Mouse (Mus musculus): ENCODE data around the gene Vps13d. TPM values are rescaled to one million over a fixed set of nuclear protein-coding genes. Genes with fewer than 3 reads are reported as not detected.

Gene Vps13d
- 8.8 and 9.6 TPM in 2 replicates for polyA plus RNA-seq (2015; fragmentation: Nextera tagmentation; extraction: Ambion mirVana)

DNA sequence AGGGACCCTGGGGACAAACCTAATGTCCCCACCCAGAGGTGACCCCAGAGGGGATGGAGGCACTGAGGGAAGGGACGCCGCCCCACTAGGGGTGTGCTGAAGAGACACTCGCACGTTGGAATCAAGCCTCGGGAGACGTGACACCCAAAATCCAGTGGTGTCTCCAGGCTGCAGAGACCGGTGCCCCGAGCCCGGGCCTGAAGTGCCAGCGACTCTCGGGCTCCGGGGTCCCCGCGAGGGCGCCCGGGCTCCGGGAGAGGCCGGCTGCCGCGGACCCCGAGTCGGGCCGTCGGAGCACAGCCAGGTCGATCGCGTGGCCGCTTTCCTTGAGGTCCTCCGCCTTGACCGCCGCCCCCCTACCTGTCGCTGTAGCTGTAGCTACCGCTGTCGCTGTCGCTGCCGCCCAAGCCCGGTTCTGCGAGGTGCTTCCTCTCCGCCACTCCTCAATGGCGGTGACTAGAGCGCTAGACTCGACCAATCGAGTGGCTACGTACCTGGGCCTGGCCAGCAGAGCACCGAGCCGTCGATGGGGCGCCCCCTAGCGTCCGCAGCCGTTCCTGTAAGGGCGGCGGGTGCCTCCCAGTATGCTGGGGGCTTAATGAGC is at the start of gene Vps13d:
Gene Vps13d, minus strand, starts transcription at position 447 of the 604 bp plus-strand sequence.
- Histone ChIP-seq H3K4me3 (replicated peaks) (peak within 1 kb of the TSS; percentile 91), H3K9ac (peak within 1 kb of the TSS; percentile 81), H3K4me1 (peaks cover 8% of the 10 kb centered on the region), H3K4me2 (peak within 1 kb of the TSS; percentile 83), H3K27me3 (replicated peaks) (no peaks in the 10 kb centered on the region), H3K36me3 (peaks cover 3% of the 10 kb centered on the region; the same call in 1 of the 2 replicates), H3K27ac (peak within 1 kb of the TSS; percentile 69), H3K9me3 (no peaks in the 10 kb centered on the region)
- under 1% methylated on average over 52 of the region's 53 CpGs for WGBS
- ATAC-seq (ENCODE audit: insufficient read depth, low FRiP score, low read depth) = peak; percentile 90

- 60% methylated on average over 1 of the region's 1 CpGs for WGBS
- ATAC-seq (ENCODE audit: insufficient read depth, low FRiP score, low read depth) = no peak
- Histone ChIP-seq H3K4me3 (replicated peaks) (no peak overlapping the region), H3K27ac (no peak overlapping the region), H3K4me1 (peaks cover 7% of the 10 kb centered on the region; the same call in 1 of the 2 replicates), H3K36me3 (no peaks in the 10 kb centered on the region), H3K27me3 (replicated peaks) (peaks cover 10% of the 10 kb centered on the region; the same call in 1 of the 2 replicates), H3K9ac (no peak overlapping the region), H3K9me3 (no peaks in the 10 kb centered on the region), H3K4me2 (no peak overlapping the region)
Observed at GRCm38 (mm10) chr4:145242719-145243350, 48.0 kb upstream of the Vps13d start.

- Histone ChIP-seq H3K36me3 (no peaks in the 10 kb centered on the region), H3K27ac (no peak overlapping the region), H3K9me3 (no peaks in the 10 kb centered on the region), H3K4me3 (replicated peaks) (no peak overlapping the region), H3K4me2 (no peak overlapping the region), H3K4me1 (no peaks in the 10 kb centered on the region), H3K27me3 (replicated peaks) (peaks cover 7% of the 10 kb centered on the region; the same call in 1 of the 2 replicates), H3K9ac (no peak overlapping the region)
- no peak for ATAC-seq (ENCODE audit: insufficient read depth, low FRiP score, low read depth)
- WGBS = 74% methylated on average over 4 of the region's 4 CpGs
Observed at GRCm38 (mm10) chr4:145240723-145241231, 46.0 kb upstream of the Vps13d start.

DNA sequence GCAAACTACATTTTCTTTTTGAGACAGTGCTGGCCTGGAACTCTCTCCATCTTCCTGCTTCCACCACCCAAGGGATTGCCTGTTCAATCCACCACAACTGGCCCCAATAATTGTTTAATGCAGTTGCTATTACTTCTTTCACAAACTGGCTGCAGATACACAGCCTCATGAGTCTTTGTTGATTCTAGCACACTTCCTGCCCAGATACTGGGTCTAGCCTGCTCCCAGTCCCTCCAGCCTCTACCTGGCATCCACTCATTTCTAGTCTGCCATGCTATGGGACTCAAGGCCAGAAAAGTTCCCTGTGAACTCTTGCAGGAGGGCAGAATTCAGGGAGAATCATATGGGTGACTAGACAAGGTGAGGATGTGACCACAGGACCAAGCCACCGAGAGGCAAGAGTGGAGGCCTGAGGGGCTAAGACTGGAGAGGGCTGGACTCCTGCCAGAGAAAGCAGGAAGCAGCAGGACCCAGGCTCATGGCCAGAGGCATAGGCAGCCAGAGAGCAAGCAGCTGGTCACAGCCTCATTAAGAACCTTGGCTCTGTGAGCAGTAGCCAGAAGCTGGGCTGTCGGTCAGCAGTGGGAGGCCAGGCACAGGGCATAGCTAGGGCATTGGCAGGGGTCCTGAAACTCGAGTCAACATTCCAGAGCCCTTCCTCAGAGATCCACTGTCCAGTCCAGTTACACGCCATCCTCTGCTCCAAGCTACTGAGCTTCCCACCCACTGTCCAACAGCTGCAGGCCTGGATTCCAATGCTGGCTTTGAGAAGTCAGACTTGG is 44.4 kb upstream of the Vps13d start:
- Histone ChIP-seq H3K27ac (peak overlapping the region; percentile 64; the same call in 1 of the 2 replicates), H3K4me2 (no peak overlapping the region), H3K4me3 (replicated peaks) (no peak overlapping the region), H3K9me3 (no peaks in the 10 kb centered on the region), H3K9ac (no peak overlapping the region), H3K36me3 (no peaks in the 10 kb centered on the region), H3K27me3 (replicated peaks) (no peaks in the 10 kb centered on the region), H3K4me1 (no peaks in the 10 kb centered on the region)
- WGBS = 33% methylated on average over 4 of the region's 4 CpGs
- peak; percentile 82; the same call in 1 of the 2 replicates for ATAC-seq (ENCODE audit: insufficient read depth, low FRiP score, low read depth)

DNA sequence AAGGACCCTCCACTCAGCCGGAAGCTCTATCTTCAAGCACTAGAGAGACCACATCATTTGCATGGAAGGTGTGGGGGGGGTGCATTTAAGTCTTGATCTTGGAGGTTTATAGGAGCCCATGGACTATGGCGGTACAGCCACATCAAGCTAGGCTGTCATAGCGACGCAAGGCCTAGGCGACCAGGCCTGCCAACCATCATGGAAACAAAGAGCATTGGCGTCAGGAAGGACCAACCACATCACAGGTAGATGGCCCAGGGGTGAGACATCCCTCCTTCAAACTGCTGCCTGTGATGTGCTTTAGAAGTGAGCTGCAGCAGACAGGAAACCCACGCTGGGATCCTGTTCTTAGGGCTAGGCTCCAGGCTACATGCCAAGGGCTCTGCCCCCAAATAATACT is 41.2 kb upstream of the Vps13d start:
- no peak for ATAC-seq (ENCODE audit: insufficient read depth, low FRiP score, low read depth)
- Histone ChIP-seq H3K27ac (no peak overlapping the region), H3K4me2 (no peak overlapping the region), H3K27me3 (replicated peaks) (no peaks in the 10 kb centered on the region), H3K9ac (no peak overlapping the region), H3K4me1 (no peaks in the 10 kb centered on the region), H3K4me3 (replicated peaks) (no peak overlapping the region), H3K9me3 (no peaks in the 10 kb centered on the region), H3K36me3 (no peaks in the 10 kb centered on the region)
- WGBS = 84% methylated on average over 7 of the region's 7 CpGs

DNA sequence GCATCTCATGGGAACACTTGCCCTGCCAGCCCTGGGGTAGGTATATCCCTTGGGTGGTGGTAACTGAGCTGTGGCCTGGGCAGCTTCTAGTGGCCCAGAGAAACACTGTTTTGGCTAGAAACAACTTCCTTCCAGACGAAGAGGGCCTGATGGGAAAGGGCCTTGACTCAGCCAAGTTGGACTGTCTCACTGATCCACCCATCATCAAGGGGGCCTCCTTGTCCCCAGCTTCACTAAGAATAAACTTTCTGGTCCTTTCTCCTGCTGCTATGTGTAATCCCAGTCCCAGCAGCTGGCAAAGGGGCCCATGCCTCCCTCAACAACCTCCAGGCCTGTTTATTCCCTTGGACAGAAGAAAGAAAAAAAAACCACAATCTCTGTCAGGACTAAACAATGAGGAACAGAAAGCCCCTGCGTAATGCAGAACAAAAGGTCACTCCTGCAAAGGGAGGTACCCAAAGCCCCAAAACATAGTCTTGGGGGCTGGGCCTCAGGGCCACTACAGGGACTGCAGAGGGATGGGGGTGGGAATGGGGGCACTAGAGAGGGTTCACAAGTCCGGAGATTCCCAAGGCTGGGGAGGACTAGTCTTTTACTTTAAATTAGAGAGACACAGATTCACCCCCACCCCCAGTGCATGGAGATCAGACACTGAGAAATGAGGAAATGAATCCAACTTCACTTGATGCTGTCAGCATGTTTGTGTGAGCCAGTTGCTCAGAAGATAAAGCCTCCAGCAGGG is 38.9 kb upstream of the Vps13d start:
- Histone ChIP-seq H3K4me1 (no peaks in the 10 kb centered on the region), H3K27ac (peak overlapping the region; percentile 31; the same call in 1 of the 2 replicates)
- ATAC-seq (ENCODE audit: insufficient read depth, low FRiP score, low read depth) = 0 out of 2 replicates have a peak, but pooled peaks have one; percentile 34

GRCm38 (mm10) chr4:145231732-145232131 is 36.9 kb upstream of the Vps13d start:
- 86% methylated on average over 5 of the region's 5 CpGs for WGBS
- H3K27ac ChIP-seq = no peak overlapping the region
- no peak overlapping the region for H3K9ac ChIP-seq
- no peak overlapping the region for H3K4me2 ChIP-seq
- ATAC-seq (ENCODE audit: insufficient read depth, low FRiP score, low read depth) = no peak
- no peaks in the 10 kb centered on the region for H3K4me1 ChIP-seq
- no peaks in the 10 kb centered on the region for H3K27me3 ChIP-seq (replicated peaks)
- H3K36me3 ChIP-seq = no peaks in the 10 kb centered on the region
- H3K4me3 ChIP-seq (replicated peaks) = no peak overlapping the region
- H3K9me3 ChIP-seq = no peaks in the 10 kb centered on the region

More for the DNA sequence above, 38.9 kb upstream of the Vps13d start:
- Histone ChIP-seq H3K4me2 (no peak overlapping the region), H3K4me3 (replicated peaks) (no peak overlapping the region), H3K27me3 (replicated peaks) (no peaks in the 10 kb centered on the region), H3K36me3 (no peaks in the 10 kb centered on the region), H3K9me3 (no peaks in the 10 kb centered on the region), H3K9ac (no peak overlapping the region)
- WGBS = 39% methylated on average over 3 of the region's 3 CpGs

- H3K4me1 ChIP-seq = no peaks in the 10 kb centered on the region
- no peak overlapping the region for H3K27ac ChIP-seq
- H3K4me2 ChIP-seq = no peak overlapping the region
- H3K27me3 ChIP-seq (replicated peaks) = no peaks in the 10 kb centered on the region
- WGBS = 79% methylated on average over 2 of the region's 2 CpGs
- H3K9ac ChIP-seq = no peak overlapping the region
- no peaks in the 10 kb centered on the region for H3K9me3 ChIP-seq
- no peaks in the 10 kb centered on the region for H3K36me3 ChIP-seq
- H3K4me3 ChIP-seq (replicated peaks) = no peak overlapping the region
- ATAC-seq (ENCODE audit: insufficient read depth, low FRiP score, low read depth) = no peak
Observed at GRCm38 (mm10) chr4:145230647-145231046, 35.8 kb upstream of the Vps13d start.

DNA sequence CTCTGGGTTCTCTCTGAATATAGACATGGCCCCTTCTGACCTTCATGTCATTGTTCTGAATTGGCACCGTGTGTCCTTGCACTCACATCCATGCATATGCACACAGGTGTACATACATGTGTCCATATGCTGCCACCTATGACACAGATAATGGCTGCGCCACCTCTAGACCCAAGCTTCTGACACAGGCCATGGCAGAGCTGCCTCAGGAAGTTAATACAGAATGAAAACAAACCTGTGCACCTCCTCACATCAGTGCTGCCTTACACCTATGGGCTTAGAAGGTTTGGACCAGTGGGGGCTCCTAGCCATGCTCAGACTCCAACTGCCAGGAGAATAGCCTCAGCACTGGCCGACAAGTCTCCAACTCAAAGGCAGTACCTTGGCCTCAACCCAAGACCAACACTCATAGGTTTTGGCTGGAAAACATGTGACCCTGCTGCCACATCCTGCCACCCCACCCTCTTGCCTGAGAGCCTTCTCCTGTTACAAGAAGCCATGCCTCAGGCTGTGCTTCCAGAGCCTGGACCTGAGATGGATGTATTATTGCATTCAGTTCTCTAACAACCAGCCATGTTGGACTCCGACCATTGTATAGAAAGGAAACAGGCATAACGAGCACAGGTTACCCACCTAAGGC is 34.8 kb upstream of the Vps13d start:
- H3K4me2 ChIP-seq = no peak overlapping the region
- no peak overlapping the region for H3K4me3 ChIP-seq (replicated peaks)
- H3K27ac ChIP-seq = no peak overlapping the region
- H3K4me1 ChIP-seq = no peaks in the 10 kb centered on the region
- no peaks in the 10 kb centered on the region for H3K27me3 ChIP-seq (replicated peaks)
- no peaks in the 10 kb centered on the region for H3K36me3 ChIP-seq
- ATAC-seq (ENCODE audit: insufficient read depth, low FRiP score, low read depth) = no peak
- WGBS = 85% methylated on average over 5 of the region's 5 CpGs
- no peak overlapping the region for H3K9ac ChIP-seq
- no peaks in the 10 kb centered on the region for H3K9me3 ChIP-seq

DNA sequence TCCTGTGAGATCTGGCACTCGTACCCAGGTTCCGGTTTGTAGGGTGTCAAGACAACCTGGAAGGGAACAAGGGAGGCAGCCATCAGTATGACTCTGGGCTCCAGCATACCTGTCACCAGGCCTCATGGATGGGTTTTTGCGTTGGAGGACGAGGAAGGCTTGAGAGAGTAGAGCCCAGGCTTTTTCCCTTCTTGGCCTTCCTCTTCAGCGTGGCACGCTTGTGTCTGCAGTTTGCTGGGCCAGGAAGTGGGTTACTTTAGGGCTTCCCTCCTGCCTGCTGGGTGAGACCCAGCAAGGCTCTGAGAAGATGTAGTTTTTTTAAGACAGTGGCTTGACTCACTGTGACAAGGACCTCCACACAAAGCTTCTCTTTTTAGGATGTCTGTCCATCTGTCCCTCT is 34.2 kb upstream of the Vps13d start:
- no peak overlapping the region for H3K4me2 ChIP-seq
- no peak overlapping the region for H3K9ac ChIP-seq
- H3K9me3 ChIP-seq = no peaks in the 10 kb centered on the region
- no peak overlapping the region for H3K27ac ChIP-seq
- no peak for ATAC-seq (ENCODE audit: insufficient read depth, low FRiP score, low read depth)
- H3K36me3 ChIP-seq = no peaks in the 10 kb centered on the region
- H3K4me1 ChIP-seq = no peaks in the 10 kb centered on the region
- H3K27me3 ChIP-seq (replicated peaks) = no peaks in the 10 kb centered on the region
- 77% methylated on average over 6 of the region's 6 CpGs for WGBS
- no peak overlapping the region for H3K4me3 ChIP-seq (replicated peaks)

DNA sequence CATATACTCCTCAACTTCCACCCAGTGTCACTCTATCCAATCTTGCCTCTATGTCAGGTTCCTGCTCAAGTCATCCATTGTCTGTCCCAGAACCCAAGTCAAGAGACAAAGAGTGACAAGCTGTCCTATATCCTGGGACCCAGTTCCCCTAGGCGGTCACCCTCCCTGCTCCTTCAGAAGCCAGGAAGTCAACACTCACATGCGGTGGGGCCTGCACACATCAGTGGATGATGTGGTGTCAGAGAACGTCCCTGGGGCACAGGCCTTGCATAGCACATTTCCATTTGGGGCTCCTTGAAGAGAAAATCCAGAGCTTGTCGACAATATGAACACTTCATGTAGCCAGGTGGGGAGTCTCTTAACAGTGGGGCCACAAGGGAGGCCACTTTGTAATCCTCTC is 29.8 kb upstream of the Vps13d start:
- no peaks in the 10 kb centered on the region for H3K4me1 ChIP-seq
- WGBS = 83% methylated on average over 4 of the region's 4 CpGs
- H3K36me3 ChIP-seq = no peaks in the 10 kb centered on the region
- H3K27ac ChIP-seq = no peak overlapping the region
- ATAC-seq (ENCODE audit: insufficient read depth, low FRiP score, low read depth) = no peak
- no peaks in the 10 kb centered on the region for H3K27me3 ChIP-seq (replicated peaks)
- no peak overlapping the region for H3K4me3 ChIP-seq (replicated peaks)
- no peaks in the 10 kb centered on the region for H3K9me3 ChIP-seq
- H3K4me2 ChIP-seq = no peak overlapping the region
- no peak overlapping the region for H3K9ac ChIP-seq

Data from stomach, embryonic 15.5 days (tissue).